ENCODE assay signal across 9 mouse cellular contexts in genomic region chr16:22919971-22920854, GRCm38 (mm10). TPM values are rescaled to one million over a fixed set of nuclear protein-coding genes. Genes with fewer than 3 reads are reported as not detected.
DNase-seq lines count a peak whose midpoint lies in the region; ATAC-seq lines count a peak whose summit lies in the region.
"Had no signal": no experiment of that assay in that cellular context is flagged by ENCODE, and none has a peak within 500 bp of the region (broad histone marks: within the 10 kb centered on the region; RNA-seq: fewer than 3 reads in every experiment).

No protein-coding gene starts in this region.

- no peaks in the 10 kb centered on the region for H3K36me3 ChIP-seq in embryonic facial prominence, embryonic 12.5 days
- no peaks in the 10 kb centered on the region for H3K36me3 ChIP-seq in limb, embryonic 11.5 days (ENCODE audit: control insufficient read depth, insufficient read depth, low read length)
- H3K36me3 ChIP-seq: neural tube, embryonic 13.5 days had no signal

- H3K9me3 ChIP-seq in embryonic facial prominence, embryonic 12.5 days: no peaks in the 10 kb centered on the region
- H3K9me3 ChIP-seq in limb, embryonic 11.5 days (ENCODE audit: control insufficient read depth, low read length): no peaks in the 10 kb centered on the region
- H3K9me3 ChIP-seq: neural tube, embryonic 13.5 days had no signal

- peaks cover 11% of the 10 kb centered on the region; the same call in 1 of the 2 replicates for H3K4me1 ChIP-seq in embryonic facial prominence, embryonic 12.5 days
- H3K4me1 ChIP-seq in limb, embryonic 11.5 days (ENCODE audit: control insufficient read depth, insufficient read depth, low read length): peaks cover 4% of the 10 kb centered on the region; the same call in 1 of the 2 replicates
- H3K4me1 ChIP-seq: neural tube, embryonic 13.5 days had no signal

- H3K4me3 ChIP-seq in embryonic facial prominence, embryonic 12.5 days: no peak overlapping the region
- no peak overlapping the region for H3K4me3 ChIP-seq in limb, embryonic 11.5 days (ENCODE audit: low read depth, low read length)
- H3K4me3 ChIP-seq: neural tube, embryonic 13.5 days had no signal

- 46% methylated on average over 18 of the region's 18 CpGs for WGBS in embryonic facial prominence, embryonic 12.5 days
- WGBS in limb, embryonic 11.5 days: 61% methylated on average over 18 of the region's 18 CpGs

- H3K9ac ChIP-seq in embryonic facial prominence, embryonic 12.5 days: no peak overlapping the region
- H3K9ac ChIP-seq in limb, embryonic 11.5 days (ENCODE audit: low read length): no peak overlapping the region
- H3K9ac ChIP-seq: neural tube, embryonic 13.5 days had no signal

- H3K27me3 ChIP-seq in embryonic facial prominence, embryonic 12.5 days: no peaks in the 10 kb centered on the region
- no peaks in the 10 kb centered on the region for H3K27me3 ChIP-seq in limb, embryonic 11.5 days (ENCODE audit: control insufficient read depth, insufficient read depth, low read length)
- H3K27me3 ChIP-seq: neural tube, embryonic 13.5 days had no signal

- no peak overlapping the region for H3K27ac ChIP-seq in embryonic facial prominence, embryonic 12.5 days
- H3K27ac ChIP-seq in limb, embryonic 11.5 days (replicated peaks; ENCODE audit: low read depth, low read length): no peak overlapping the region
- H3K27ac ChIP-seq: neural tube, embryonic 13.5 days had no signal

- no peak overlapping the region for H3K4me2 ChIP-seq in embryonic facial prominence, embryonic 12.5 days (replicated peaks)
- H3K4me2 ChIP-seq in limb, embryonic 11.5 days (ENCODE audit: low read depth, severe bottlenecking): no peak overlapping the region
- H3K4me2 ChIP-seq: neural tube, embryonic 13.5 days had no signal

- peak; percentile 50 to 52 for DNase-seq in urinary bladder, adult 18-20 months (ENCODE audit: low spot score in 2 of 2)
- DNase-seq in urinary bladder, postnatal 10 days (ENCODE audit: low spot score): no peak
- DNase-seq in limb, embryonic 11.5 days (ENCODE audit: low spot score): peak; percentile 31
- DNase-seq in urinary bladder, postnatal 14 days (ENCODE audit: low spot score): peak; percentile 58
- DNase-seq in spleen, adult 12 weeks (ENCODE audit: low spot score): no peak
- no peak for DNase-seq in right cerebral cortex, postnatal 10 days (ENCODE audit: low spot score in 2 of 2)
- no peak for DNase-seq in cerebellum, adult 18-20 months

- peak; percentile 67; the same call in 1 of the 2 replicates for ATAC-seq in embryonic facial prominence, embryonic 12.5 days (ENCODE audit: insufficient number of reproducible peaks, insufficient read depth, low FRiP score, low TSS enrichment)
- no peak for ATAC-seq in limb, embryonic 11.5 days (ENCODE audit: insufficient number of reproducible peaks, low FRiP score, low TSS enrichment, low read depth)

RNA-seq across cellular contexts. Expression of gene Fetub, which starts 2.1 kb away (rescaled TPM):
- polyA plus RNA-seq in embryonic facial prominence, embryonic 12.5 days (2016; fragmentation: Nextera tagmentation; extraction: Ambion mirVana): not detected in 2 replicates
- polyA plus RNA-seq in limb, embryonic 11.5 days (2014; fragmentation: Nextera tagmentation; extraction: Ambion mirVana): not detected in 2 replicates
- polyA plus RNA-seq: neural tube, embryonic 13.5 days had no signal

RNA-seq across cellular contexts. Expression of gene Ahsg, which starts 29.1 kb away (rescaled TPM):
- polyA plus RNA-seq in embryonic facial prominence, embryonic 12.5 days (2016; fragmentation: Nextera tagmentation; extraction: Ambion mirVana): not detected in 2 replicates
- not detected in 2 replicates for polyA plus RNA-seq in limb, embryonic 11.5 days (2014; fragmentation: Nextera tagmentation; extraction: Ambion mirVana)

RNA-seq across cellular contexts. Expression of gene Hrg, which starts 30.7 kb away (rescaled TPM):
- not detected in 2 replicates for polyA plus RNA-seq in embryonic facial prominence, embryonic 12.5 days (2016; fragmentation: Nextera tagmentation; extraction: Ambion mirVana)
- not detected in 2 replicates for polyA plus RNA-seq in limb, embryonic 11.5 days (2014; fragmentation: Nextera tagmentation; extraction: Ambion mirVana)

Comparison
In these comparisons a context has a peak if more than half of its experiments do, and no peak if none do; other contexts are left out.
1. DNase-seq: peak in urinary bladder, adult 18-20 months (2 of 2), limb, embryonic 11.5 days (single experiment) and urinary bladder, postnatal 14 days (single experiment); none in urinary bladder, postnatal 10 days (single experiment), spleen, adult 12 weeks (single experiment), right cerebral cortex, postnatal 10 days (0 of 2) and cerebellum, adult 18-20 months (0 of 2).